Mouse (Mus musculus) hindbrain, embryonic 16.5 days (tissue): Measurements from ENCODE around the gene Bbx. TPM values are rescaled to one million over a fixed set of nuclear protein-coding genes. Genes with fewer than 3 reads are reported as not detected.

Experiments used
- ATAC-seq: fragments of 200-750 bp; cut with Nextera tagmentation; 2 replicates; pipeline ENCODE4 v1.8.0; 2017; ENCODE audit warnings: moderate TSS enrichment, moderate library complexity
- H3K27ac ChIP-seq: fragments of 300-500 bp; sonication (generic); 2 replicates; pipeline ENCODE4 v1.5.1; 2014; ENCODE audit warnings: low read depth, mild to moderate bottlenecking, control low read depth, low read length, moderate library complexity
- H3K27me3 ChIP-seq: fragments of 300-500 bp; sonication (generic); replicated peaks from 2 replicates; pipeline ENCODE4 v1.6.1; 2014; ENCODE audit warnings: low read length; ENCODE audit not compliant: control insufficient read depth, insufficient read depth
- H3K36me3 ChIP-seq: fragments of 300-500 bp; sonication (generic); 2 replicates; pipeline ENCODE4 v1.6.1; 2014; ENCODE audit warnings: mild to moderate bottlenecking, low read length, moderate library complexity, mixed read lengths; ENCODE audit not compliant: control insufficient read depth, insufficient read depth
- H3K4me1 ChIP-seq: fragments of 300-500 bp; sonication (generic); 2 replicates; pipeline ENCODE4 v1.6.1; 2014; ENCODE audit warnings: low read depth, low read length; ENCODE audit not compliant: control insufficient read depth, insufficient read depth
- H3K4me2 ChIP-seq: fragments of 300-500 bp; sonication (generic); 2 replicates; pipeline ENCODE4 v1.6.1; 2014; ENCODE audit warnings: mild to moderate bottlenecking, low read length, control low read depth, moderate library complexity
- H3K4me3 ChIP-seq: fragments of 300-500 bp; sonication (generic); 2 replicates; pipeline ENCODE4 v1.5.1; 2014; ENCODE audit warnings: mild to moderate bottlenecking, low read length, control low read depth, moderate library complexity
- H3K9ac ChIP-seq: fragments of 300-500 bp; sonication (generic); 2 replicates; pipeline ENCODE4 v1.6.1; 2014; ENCODE audit warnings: low read depth, mild to moderate bottlenecking, control low read depth, low read length, moderate library complexity
- H3K9me3 ChIP-seq: fragments of 300-500 bp; sonication (generic); 2 replicates; pipeline ENCODE4 v1.6.1; 2014; ENCODE audit warnings: mild to moderate bottlenecking, low read length, moderate library complexity; ENCODE audit not compliant: control insufficient read depth
- WGBS: fragments of 180-500 bp; shearing (Covaris S2); extraction: QIAGEN DNeasy Blood & Tissue Kit; methylation state at CpG from one replicate; pipeline ENCODE4 v1.1.7; 2014; 5-methylcytosine and 5-hydroxymethylcytosine counted together
- polyA plus RNA-seq: library from polyadenylated mRNA; unstranded; fragments of >200 nt; fragmentation: Nextera tagmentation; extraction: Ambion mirVana; gene quantifications from 2 replicates; pipeline ENCODE4 v1.2.1, GENCODE M21; 2015

Bbx gene
- polyA plus RNA-seq, 1 experiment from 2014 or later: 20.3 TPM

DNA sequence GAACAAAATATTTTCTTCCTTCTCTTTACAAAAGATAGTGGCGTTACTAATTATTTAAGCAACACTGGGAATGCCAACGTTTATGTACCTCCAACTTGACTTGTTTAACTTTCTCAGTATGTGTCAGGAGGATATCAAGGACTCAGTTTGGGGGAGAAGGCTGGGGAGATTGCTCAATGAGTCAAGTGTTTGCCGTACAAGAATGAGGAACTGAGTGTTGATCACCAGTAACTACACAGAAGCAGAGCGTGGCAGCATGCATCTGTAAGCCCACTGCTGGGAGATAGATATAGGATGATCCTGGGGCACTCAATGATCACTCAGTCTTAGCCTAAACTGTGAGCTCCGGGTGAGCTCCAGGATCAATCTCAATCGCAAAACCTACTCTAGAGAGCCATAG, 12.8 kb upstream of the Bbx start:
- Histone ChIP-seq H3K27ac (no peak overlapping the region), H3K9me3 (no peaks in the 10 kb centered on the region), H3K4me2 (no peak overlapping the region), H3K4me3 (no peak overlapping the region), H3K9ac (no peak overlapping the region), H3K36me3 (no peaks in the 10 kb centered on the region), H3K4me1 (no peaks in the 10 kb centered on the region), H3K27me3 (no peaks in the 10 kb centered on the region)
- 88% methylated on average over 6 of the region's 6 CpGs for WGBS
- no peak for ATAC-seq

DNA sequence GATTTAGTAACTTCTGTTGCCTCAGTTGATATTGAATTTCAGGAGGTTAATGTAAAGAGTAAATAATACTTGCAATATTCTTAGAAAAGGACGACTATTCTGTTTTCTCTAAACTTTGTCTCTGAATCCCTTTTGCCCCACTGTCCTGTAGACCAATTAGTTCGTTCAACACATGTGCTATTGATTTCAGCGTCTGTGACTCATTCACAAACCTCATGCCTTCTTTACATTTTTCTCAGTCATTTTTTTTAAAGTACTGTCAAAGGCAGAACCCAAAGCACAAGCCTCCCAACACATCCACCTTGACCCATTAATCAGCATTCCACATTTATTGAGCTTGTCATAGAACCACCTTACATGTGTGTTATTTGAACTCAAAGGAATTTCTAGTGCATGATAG, 6.6 kb upstream of the Bbx start:
- Histone ChIP-seq H3K9me3 (no peaks in the 10 kb centered on the region), H3K9ac (no peak overlapping the region), H3K4me2 (no peak overlapping the region), H3K4me3 (no peak overlapping the region), H3K27ac (no peak overlapping the region), H3K36me3 (no peaks in the 10 kb centered on the region), H3K27me3 (no peaks in the 10 kb centered on the region), H3K4me1 (no peaks in the 10 kb centered on the region)
- 86% methylated on average over 3 of the region's 3 CpGs for WGBS
- no peak for ATAC-seq

DNA sequence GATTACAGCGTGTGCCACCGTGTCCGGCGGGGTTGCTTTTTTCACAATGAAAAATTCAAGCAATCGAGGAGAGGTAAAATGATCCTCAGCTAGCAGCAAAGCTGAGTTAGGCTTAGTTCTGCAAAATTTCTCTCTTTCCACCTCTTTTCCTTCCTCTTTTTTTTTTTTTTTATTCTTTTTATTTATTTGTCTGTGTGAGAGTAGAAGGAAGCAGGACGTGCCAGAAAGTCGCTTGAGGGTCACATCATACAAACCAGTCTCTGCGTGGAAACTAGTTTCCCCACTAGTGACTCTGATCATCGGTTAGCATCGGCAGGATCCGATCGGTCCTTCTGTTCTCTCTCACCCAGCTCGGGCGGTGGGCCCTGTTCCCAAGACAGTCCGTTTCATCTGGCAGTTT, 5.6 kb upstream of the Bbx start:
- no peak overlapping the region for H3K27ac ChIP-seq
- H3K36me3 ChIP-seq: no peaks in the 10 kb centered on the region
- WGBS: 81% methylated on average over 15 of the region's 15 CpGs
- H3K4me1 ChIP-seq: peaks cover under 1% of the 10 kb centered on the region
- H3K9ac ChIP-seq: no peak overlapping the region
- H3K27me3 ChIP-seq: no peaks in the 10 kb centered on the region
- no peak overlapping the region for H3K4me2 ChIP-seq
- no peak overlapping the region for H3K4me3 ChIP-seq
- no peak for ATAC-seq
- H3K9me3 ChIP-seq: no peaks in the 10 kb centered on the region

DNA sequence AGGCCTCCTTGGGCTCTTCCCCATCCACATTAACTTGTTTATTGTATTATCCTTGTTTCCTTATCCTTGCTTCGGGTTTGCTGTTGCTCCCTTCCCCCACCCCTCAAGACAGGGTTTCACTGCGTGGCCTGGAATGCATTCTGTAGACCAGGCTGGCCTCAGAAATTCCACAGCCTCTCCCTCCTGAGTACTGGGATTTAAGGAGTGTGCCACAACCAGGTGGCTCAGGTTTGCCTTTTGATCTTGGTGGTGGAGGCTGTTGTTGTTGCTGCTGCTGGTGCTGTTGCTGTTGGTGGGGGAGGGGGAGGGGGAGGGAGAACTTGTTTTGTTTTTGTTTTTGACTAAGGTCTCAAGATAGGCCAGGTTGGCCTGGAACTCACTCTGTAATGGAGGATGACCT, 5.1 kb upstream of the Bbx start:
- ATAC-seq: no peak
- H3K4me1 ChIP-seq: peaks cover 3% of the 10 kb centered on the region
- WGBS: 52% methylated on average over 2 of the region's 2 CpGs

DNA sequence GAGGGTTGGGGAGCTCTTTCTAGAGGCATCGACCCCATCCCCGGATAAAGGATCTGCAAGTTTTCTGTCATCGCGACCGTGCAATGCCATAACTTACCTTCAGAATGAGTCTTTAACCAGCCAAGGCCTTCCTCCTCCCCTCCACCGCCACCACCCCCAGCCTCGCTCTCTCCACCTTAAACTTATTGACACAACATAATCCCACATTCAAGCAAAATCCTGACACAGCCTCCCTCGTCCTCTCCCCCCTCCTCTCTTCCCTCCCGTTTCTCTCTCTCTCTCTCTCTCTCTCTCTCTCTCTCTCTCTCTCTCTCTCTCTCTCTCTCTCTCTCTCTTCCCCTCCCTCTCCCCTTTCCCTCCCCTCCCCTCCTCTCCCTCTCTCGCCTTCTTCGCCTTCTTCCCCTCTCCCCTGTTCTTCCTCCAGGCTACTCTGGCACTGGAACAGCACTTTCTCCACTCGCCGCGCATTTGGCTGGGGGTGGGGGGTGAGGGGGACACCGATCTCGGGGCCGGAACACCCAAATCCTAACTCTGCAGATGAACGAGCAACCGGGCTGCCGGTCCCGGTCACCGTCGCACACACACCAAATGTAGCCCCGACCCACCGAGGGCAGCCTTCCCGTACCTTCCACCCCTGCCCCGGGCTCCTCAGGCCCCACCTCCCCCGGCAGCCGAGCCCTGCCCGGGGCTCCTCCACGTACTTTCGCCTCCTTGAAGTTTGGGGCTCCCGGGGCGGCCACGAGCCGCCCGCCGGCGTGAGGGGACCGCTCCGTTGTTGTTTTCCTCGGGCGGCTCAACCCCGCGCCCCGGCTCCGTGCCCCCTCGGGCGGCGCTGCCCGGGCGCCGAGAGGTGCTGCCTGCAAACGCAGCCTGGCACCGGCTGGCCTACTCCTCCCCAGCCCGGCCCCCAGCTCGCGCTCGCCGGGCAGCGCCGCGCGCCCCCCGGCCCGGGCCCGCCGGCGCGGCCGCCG, 894 bp downstream of the Bbx start:
- peak overlapping the region; percentile 83 for H3K4me3 ChIP-seq
- peak overlapping the region; percentile 89 for H3K9ac ChIP-seq
- peaks cover 3% of the 10 kb centered on the region for H3K4me1 ChIP-seq
- peak overlapping the region; percentile 95 for H3K4me2 ChIP-seq
- peak overlapping the region; percentile 96 for H3K27ac ChIP-seq
- peak; percentile 59 for ATAC-seq
- WGBS: under 1% methylated on average over 70 of the region's 72 CpGs
- no peaks in the 10 kb centered on the region for H3K27me3 ChIP-seq
- no peaks in the 10 kb centered on the region for H3K9me3 ChIP-seq
- H3K36me3 ChIP-seq: no peaks in the 10 kb centered on the region

More for the DNA sequence above, 5.1 kb upstream of the Bbx start:
- Histone ChIP-seq H3K36me3 (no peaks in the 10 kb centered on the region), H3K27me3 (no peaks in the 10 kb centered on the region), H3K4me3 (no peak overlapping the region), H3K4me2 (no peak overlapping the region), H3K9me3 (no peaks in the 10 kb centered on the region), H3K9ac (no peak overlapping the region), H3K27ac (no peak overlapping the region)

DNA sequence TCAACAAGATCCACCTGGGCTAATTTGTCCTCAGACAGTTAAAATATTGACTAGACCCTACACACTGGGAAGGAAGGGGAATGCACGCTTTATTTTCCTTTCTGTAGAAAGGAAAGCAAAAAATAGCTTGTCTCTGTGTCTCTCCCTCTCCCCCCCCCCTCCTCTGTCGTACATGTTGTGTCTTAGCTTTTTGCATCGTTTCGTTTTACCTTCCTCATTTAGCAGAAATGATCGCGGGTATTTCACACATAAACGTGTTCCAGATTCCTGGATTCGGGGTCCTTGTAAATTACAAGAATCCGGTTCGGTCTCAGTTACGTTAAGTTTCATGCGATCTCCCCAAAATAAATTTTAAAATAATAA, 1.7 kb downstream of the Bbx start:
- Histone ChIP-seq H3K4me1 (peaks cover 3% of the 10 kb centered on the region), H3K9ac (peak overlapping the region; percentile 89), H3K27me3 (no peaks in the 10 kb centered on the region), H3K4me2 (peak overlapping the region; percentile 95), H3K9me3 (no peaks in the 10 kb centered on the region), H3K4me3 (peak overlapping the region; percentile 83), H3K27ac (peak overlapping the region; percentile 96), H3K36me3 (no peaks in the 10 kb centered on the region)
- ATAC-seq: no peak
- WGBS: 0% methylated on average over 12 of the region's 12 CpGs

DNA sequence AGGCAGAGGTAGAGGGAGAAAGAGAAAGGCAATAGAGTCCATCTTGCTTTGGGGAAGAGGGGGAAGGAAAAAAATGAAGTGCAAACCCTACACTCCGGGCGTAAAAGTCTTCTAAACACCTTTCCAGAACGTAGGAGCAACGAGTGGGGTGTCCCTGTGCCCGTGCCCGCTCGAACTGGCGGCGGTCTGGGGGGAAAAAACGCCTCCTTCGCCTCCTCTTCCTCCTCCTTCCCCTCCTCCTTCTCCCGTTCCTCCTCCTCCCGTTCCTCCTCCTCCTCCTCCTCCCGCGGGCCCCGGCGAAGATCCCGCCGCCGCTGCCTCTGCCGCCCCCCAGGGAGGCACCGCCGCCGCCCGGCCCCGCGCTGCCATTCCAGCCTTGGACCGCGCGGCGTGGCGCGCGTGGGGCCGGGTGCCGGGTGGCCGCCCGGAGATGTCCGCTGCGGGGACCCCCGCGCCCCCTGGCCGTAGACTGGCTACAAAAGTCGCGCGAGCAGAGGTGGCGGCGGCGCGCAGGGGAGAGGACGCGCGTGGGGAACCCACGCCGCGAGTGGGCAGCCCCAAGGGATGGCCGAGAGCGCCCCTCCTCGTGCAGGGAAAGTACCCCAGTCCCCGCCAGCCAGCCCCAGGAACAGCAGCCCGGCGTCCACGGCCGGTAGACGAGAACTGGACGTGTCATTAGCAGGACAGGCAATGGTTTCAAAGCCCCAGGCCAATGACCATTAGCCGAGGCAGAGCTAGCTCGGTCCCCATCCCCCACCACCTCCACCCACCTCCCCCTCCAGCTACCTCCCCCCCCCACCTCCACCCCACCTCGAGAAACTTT, 2.3 kb downstream of the Bbx start:
- Histone ChIP-seq H3K4me3 (peak overlapping the region; percentile 83), H3K9ac (peak overlapping the region; percentile 89), H3K27me3 (no peaks in the 10 kb centered on the region), H3K4me1 (peaks cover 3% of the 10 kb centered on the region), H3K36me3 (no peaks in the 10 kb centered on the region), H3K9me3 (no peaks in the 10 kb centered on the region), H3K27ac (peak overlapping the region; percentile 39; the same call in 1 of the 2 replicates), H3K4me2 (peak overlapping the region; percentile 95)
- ATAC-seq: no peak
- under 1% methylated on average over 56 of the region's 69 CpGs for WGBS

DNA sequence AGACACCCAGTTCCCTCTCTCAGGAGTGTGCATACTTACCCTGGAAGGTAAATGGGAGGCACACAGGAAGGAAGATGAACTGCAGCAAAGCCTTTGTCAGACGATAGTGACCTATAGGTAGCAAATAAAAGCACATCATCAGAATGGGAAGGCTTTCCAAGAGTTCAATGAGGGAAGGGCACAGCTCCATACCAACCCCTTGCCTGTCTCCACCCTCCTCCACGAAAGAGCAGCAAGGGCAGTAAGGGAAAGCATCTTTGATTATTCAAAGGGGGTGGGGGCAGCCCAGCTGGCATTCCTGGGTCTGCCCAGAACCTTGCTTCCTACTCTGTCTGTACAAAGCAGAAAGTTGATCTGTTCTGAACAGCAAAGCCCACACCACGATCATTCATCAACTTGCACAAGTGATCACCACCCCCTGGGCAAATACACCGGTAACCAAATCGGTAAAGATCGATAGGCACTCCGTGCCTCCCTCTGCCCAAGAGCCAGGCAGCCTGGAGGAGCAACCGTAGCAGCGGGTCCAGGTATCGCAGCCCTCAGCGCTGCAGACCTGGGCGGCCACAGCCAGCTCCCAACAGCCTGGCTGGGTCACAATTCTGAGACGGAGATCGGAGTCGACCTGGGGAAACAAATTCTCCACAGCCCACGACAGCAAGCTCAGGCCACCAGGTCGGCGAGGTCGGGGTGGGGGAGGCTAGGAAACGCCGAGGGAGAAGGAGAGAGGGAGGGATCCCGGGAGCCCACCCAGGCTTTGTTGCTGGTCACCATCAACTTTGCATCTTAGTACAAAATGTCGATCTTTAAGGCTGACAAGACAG, 3.1 kb downstream of the Bbx start:
- ATAC-seq: 0 out of 2 replicates have a peak, but pooled peaks have one; percentile 5
- 5% methylated on average over 23 of the region's 23 CpGs for whole genome bisulfite sequencing
- Histone ChIP-seq H3K27me3 (no peaks in the 10 kb centered on the region), H3K4me2 (peak overlapping the region; percentile 95), H3K27ac (peak overlapping the region; percentile 66), H3K36me3 (no peaks in the 10 kb centered on the region), H3K9me3 (no peaks in the 10 kb centered on the region), H3K4me3 (peak overlapping the region; percentile 83), H3K4me1 (peaks cover 3% of the 10 kb centered on the region), H3K9ac (peak overlapping the region; percentile 89)
